In genomic region chr14:53590601-53591000, GRCm38 (mm10) we compare ENCODE assay signal across 7 mouse cellular contexts.
DNase-seq lines count a peak whose midpoint lies in the region; ATAC-seq and TF ChIP-seq lines count a peak whose summit lies in the region.
"Not testable (repeated sequence)": the region's sequence is repeated elsewhere in the genome, so short reads cannot be mapped to it uniquely, and the experiment has no call there.

No protein-coding gene starts in this region.

- H3K9ac ChIP-seq in embryonic facial prominence, embryonic 14.5 days (ENCODE audit: low read depth, low read length); kidney, postnatal 0 days (ENCODE audit: low read depth, low read length); liver, embryonic 14.5 days (replicated peaks): not testable (repeated sequence)

- H3K27me3 ChIP-seq in embryonic facial prominence, embryonic 14.5 days (replicated peaks; ENCODE audit: control insufficient read depth, insufficient read depth, low read length); kidney, postnatal 0 days (ENCODE audit: insufficient read depth, low read length); liver, embryonic 14.5 days (ENCODE audit: control insufficient read depth, insufficient read depth, low read length); thymus, adult 2 months (ENCODE audit: control insufficient read depth, insufficient read depth, low read length): not testable (repeated sequence)

- not testable (repeated sequence) for H3K36me3 ChIP-seq in embryonic facial prominence, embryonic 14.5 days (ENCODE audit: control insufficient read depth, insufficient read depth, low read length); kidney, postnatal 0 days (ENCODE audit: insufficient read depth, low read length); liver, embryonic 14.5 days (replicated peaks; ENCODE audit: control insufficient read depth, insufficient read depth, low read depth); thymus, adult 2 months (ENCODE audit: control insufficient read depth, insufficient read depth, low read length)

- not testable (repeated sequence) for H3K4me2 ChIP-seq in embryonic facial prominence, embryonic 14.5 days (ENCODE audit: low read depth, low read length); kidney, postnatal 0 days (ENCODE audit: low read length); liver, embryonic 14.5 days (ENCODE audit: low read depth)

- TF ChIP-seq EP300 in liver, embryonic 14.5 days (IDR thresholded peaks at IDR 0.05; ENCODE audit: low read depth): not testable (repeated sequence)

- TF ChIP-seq POLR2A in thymus, adult 2 months (IDR thresholded peaks at IDR 0.05; ENCODE audit: control insufficient read depth, extremely low read depth, insufficient read depth, low read length, poor library complexity): not testable (repeated sequence)

- not testable (repeated sequence) for H3K4me3 ChIP-seq in embryonic facial prominence, embryonic 14.5 days (ENCODE audit: low read depth, low read length); kidney, postnatal 0 days (replicated peaks; ENCODE audit: low read depth, low read length); liver, embryonic 14.5 days (ENCODE audit: insufficient read depth in 1 of 2, low read depth in 2 of 2, low read length in 2 of 2)
- H3K4me3 ChIP-seq in thymus, adult 2 months (ENCODE audit: control insufficient read depth, insufficient read depth, low read length): peak overlapping the region; percentile 32

- ATAC-seq in embryonic facial prominence, embryonic 14.5 days (ENCODE audit: low read depth); kidney, postnatal 0 days (replicated peaks; ENCODE audit: low FRiP score, low read depth); liver, embryonic 14.5 days (ENCODE audit: insufficient read depth): not testable (repeated sequence)

- TF ChIP-seq CTCF in kidney, postnatal 0 days (IDR thresholded peaks at IDR 0.05; ENCODE audit: low read depth): peak; percentile 41; the same call in 1 of the 2 replicates
- peak; percentile 53 for TF ChIP-seq CTCF in liver, embryonic 14.5 days (IDR thresholded peaks at IDR 0.05; ENCODE audit: low read depth)
- not testable (repeated sequence) for TF ChIP-seq CTCF in thymus, adult 2 months (IDR thresholded peaks at IDR 0.05; ENCODE audit: borderline replicate concordance, control insufficient read depth, extremely low read depth, insufficient read depth, low read length, poor library complexity)

- peak; percentile 80 for DNase-seq in CD4-positive, CD25-positive, alpha-beta regulatory T cell, adult 2 months (ENCODE audit: low read depth, low spot score)
- DNase-seq in brain, adult 2 months (ENCODE audit: low read depth, low spot score): peak; percentile 10
- DNase-seq in embryonic facial prominence, embryonic 14.5 days (ENCODE audit: low spot score): peak; percentile 5
- DNase-seq in kidney, postnatal 0 days (ENCODE audit: low spot score): peak; percentile 4
- DNase-seq in liver, embryonic 14.5 days (ENCODE audit: low read depth in 3 of 3, low spot score in 3 of 3): not testable (repeated sequence)
- peak; percentile 39 for DNase-seq in retina, postnatal 1 day
- DNase-seq in thymus, adult 2 months: peak; percentile 47

- not testable (repeated sequence) for H3K27ac ChIP-seq in embryonic facial prominence, embryonic 14.5 days (replicated peaks; ENCODE audit: low read depth, low read length); kidney, postnatal 0 days; liver, embryonic 14.5 days; thymus, adult 2 months (ENCODE audit: control insufficient read depth, insufficient read depth, low read length)

- not testable (repeated sequence) for H3K4me1 ChIP-seq in embryonic facial prominence, embryonic 14.5 days (ENCODE audit: control insufficient read depth, insufficient read depth, low read length); kidney, postnatal 0 days (replicated peaks; ENCODE audit: insufficient read depth, low read length); liver, embryonic 14.5 days (replicated peaks; ENCODE audit: control insufficient read depth in 2 of 2, insufficient read depth in 2 of 2, low read length in 1 of 2); thymus, adult 2 months (replicated peaks; ENCODE audit: control insufficient read depth, insufficient read depth, low read length)

- not testable (repeated sequence) for H3K9me3 ChIP-seq in embryonic facial prominence, embryonic 14.5 days (ENCODE audit: control insufficient read depth, low read length); kidney, postnatal 0 days (replicated peaks; ENCODE audit: low read length); liver, embryonic 14.5 days (ENCODE audit: control insufficient read depth, low read length)

- WGBS in embryonic facial prominence, embryonic 14.5 days: 46% methylated on average over 6 of the region's 6 CpGs
- WGBS in kidney, postnatal 0 days: 43% methylated on average over 6 of the region's 6 CpGs
- 34% methylated on average over 6 of the region's 6 CpGs for WGBS in liver, embryonic 14.5 days (ENCODE audit: insufficient replicate concordance)
- 14% methylated on average over 6 of the region's 6 CpGs for WGBS in thymus, adult 2 months
